Mouse (Mus musculus) CD8-positive naive resting alpha-beta T cell, adult 2 months (primary cell): Measurements from ENCODE around the gene Ndc80.
A peak's percentile ranks its signal among the peaks of the same experiment; 100 is the strongest.
"Not testable (repeated sequence)": the region's sequence is repeated elsewhere in the genome, so short reads cannot be mapped to it uniquely, and the experiment has no call there.

Experiments used
- DNase-seq, 2 experiments: peaks; one replicate each; pipeline ENCODE4 v3.0.0; 2022; ENCODE audit warnings: low read depth in 2 of 2, low spot score in 2 of 2

Gene Ndc80

DNA sequence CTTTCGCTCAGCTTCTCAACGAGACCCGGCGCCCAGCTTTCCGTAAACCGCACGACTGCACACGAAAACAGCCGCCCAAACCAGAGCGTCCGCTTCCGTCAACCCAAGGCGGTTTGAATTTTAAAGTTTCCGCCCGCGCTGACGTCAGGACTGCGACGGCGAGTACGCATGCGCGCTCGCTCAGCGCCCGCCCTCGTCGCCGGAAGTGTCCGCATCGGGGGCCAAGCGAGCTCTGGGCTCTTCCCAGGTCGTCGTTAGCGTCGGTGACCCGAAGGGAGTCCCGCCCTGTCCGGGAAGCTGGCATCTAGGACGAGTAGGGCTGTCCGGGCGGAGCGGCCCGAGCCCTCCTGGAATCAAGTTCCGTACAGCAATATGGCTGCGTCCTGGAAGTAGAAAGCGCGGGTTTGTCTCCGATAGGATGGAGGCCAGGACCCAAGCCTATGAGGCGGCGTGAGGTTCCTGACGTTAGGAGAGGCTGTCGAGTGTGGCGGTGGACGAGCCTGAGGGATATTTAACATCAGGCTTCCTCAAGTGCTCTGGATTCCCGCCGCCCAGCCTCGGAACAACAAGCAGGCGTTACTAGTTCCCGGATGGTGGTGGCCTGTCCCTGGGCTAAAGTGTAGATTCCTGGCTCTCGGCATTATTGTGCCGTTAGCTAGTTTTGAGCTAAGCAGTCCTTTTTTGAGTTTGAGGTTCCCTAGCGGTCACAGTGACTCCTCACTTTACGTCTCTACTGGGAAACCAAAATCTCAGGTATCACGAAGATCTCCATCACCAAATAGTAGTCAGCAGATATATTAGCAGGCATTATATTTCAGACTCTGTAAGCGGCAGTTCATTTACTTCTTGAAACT is at the start of gene Ndc80:
Gene Ndc80 (minus strand): TSS at position 147 of the 854 bp plus-strand sequence.
- DNase-seq: peak; percentile 87 to 88

DNA sequence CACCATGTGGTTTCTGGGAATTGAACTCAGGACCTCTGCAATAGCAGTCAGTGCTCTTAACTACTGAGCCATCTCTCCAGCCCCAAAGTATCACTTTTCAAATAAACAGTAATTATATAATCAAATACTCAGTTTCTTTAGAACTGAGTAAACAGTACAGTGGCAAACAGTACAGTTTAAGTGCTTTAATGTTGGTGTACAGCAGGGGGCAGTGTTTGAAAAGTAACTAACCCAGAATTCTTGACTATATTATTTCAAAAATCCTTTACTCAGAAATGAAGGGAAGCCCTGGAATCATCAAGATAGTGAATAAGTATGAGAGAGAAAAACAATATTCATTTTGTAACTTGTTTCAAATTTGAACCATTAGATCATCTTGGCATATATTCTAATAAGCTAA is 35.0 kb upstream of the Ndc80 start:
- DNase-seq: peak in 1 of 2 experiments; percentile 45

DNA sequence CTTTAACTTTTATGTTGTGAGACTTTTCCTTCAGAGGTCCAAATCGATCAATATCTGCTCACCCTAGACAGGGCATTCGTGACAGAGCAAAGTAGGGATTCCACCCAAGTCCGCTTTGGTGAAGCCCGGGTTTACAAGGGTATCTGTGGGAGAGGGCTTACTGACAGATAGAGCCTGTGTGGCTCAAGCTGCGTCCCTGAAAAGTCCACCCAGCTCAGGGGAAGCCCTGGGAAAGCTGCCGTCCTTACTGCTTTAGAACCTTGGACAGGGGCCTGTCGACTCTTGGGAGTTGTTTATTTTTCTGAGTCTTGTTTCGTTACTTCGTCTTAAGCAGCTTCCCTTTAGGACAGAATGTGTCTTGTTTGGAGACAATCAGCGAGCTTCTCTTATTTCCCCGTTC is 26.2 kb upstream of the Ndc80 start:
- peak in 1 of 2 experiments; percentile 2 for DNase-seq

DNA sequence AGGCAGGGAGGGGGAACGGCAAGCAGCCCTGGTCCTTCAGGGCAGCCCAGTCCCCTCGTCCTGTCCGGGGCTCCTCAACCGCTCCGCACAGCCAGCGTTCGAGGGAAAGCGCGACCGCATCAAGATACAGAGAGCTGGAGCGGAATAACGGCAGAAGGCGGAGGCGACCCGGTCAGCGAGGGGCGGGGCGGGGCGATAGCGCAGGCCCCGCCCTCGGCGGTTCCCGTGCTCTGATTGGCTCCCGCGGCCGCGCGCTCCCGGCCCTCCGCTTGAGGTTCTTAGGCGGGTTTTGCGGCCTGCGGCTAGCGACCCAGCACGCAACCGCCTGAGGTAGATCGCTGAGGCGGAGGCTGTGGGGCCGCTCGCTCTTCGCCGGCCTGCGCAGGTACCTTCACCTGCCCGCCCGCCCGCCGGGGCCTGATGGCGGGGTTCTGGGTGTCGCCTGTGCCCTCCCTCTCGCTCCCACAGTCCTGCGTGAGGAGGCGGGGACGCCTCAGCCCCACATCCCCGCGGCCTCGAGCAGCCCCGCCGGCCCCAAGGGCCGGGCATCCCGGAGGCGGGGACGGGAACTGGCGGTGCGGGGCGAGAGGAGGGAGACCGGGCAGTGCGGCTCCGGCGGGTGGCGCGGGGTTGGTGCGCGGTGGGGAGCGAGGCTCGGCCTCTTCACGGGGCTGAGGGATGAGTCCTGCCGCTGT is 25.2 kb upstream of the Ndc80 start, which contains the start of gene Spdya:
Gene Spdya (plus strand): TSS at position 305 of the 695 bp plus-strand sequence.
- DNase-seq: peak; percentile 31 to 44

DNA sequence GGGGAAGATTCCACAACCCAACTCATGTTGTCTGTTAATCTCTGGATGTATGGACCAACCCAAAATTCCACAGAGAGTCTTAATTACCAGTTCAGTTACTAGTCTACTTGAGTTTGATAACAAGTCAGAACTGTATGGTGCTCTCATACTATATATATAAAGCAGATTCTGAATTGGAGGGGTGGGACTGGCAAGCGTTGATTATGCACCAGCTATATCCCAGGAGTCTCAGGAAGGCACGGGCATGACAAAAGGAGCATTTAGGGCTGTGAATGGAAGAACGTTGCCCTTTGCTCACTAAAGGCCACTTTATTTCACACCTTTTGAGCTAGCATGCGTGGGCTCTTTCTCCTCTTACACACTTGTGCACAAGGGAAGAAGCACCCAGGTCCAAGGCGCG is 24.7 kb upstream of the Ndc80 start:
- DNase-seq: peak in 1 of 2 experiments; percentile 8

DNA sequence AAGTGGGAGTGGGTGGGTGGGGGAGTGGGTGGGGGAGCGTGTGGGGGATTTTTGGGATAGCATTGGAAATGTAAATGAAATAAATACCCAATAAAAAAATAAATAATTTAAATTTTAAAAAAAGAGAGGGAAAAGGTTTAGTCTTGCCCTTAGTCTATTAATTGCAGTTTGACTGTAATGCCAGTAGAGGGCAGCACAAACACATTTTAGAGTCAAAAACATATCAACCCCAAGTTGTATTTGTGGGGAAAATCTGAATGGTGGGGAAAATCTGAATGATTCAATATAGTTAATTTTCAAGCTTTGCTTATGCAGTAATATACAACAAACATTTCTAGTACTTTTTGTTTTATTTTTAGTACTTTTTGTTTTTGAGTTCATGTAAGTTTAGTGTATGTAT is 21.9 kb upstream of the Ndc80 start:
- peak in 1 of 2 experiments; percentile 22 for DNase-seq

DNA sequence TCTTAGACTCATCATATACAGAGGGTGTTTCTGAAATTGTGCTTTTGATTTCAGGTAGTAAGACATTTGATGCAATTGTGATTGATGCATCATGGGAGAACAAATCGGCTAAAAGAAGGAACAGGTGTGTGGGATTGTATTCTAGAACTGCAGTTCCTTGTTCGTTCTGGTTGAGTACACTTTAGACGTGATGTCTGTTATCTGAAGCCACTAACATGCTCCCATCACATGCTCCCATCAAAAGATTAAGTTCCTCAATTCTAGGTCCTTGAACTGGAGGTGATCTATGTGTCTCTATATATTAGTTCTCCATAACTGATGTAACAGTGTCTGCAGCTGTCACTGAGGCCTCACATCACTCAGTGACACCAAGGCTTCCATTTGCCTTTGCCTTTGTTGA is 10.5 kb upstream of the Ndc80 start:
- DNase-seq: no peak

DNA sequence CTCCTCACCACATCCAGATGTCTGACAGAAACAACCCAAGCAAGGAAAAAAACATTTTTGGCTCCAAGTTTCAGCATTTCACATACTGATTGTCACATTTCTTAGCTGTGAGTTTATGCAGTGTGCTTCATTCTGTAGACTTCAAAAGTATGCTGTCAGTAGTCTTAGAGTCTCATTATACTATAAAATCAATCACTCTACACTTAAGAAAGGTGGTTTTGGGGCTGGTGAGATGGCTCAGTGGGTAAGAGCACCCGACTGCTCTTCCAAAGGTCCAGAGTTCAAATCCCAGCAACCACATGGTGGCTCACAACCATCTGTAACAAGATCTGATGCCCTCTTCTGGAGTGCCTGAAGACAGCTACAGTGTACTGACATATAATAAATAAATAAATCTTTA is 8.9 kb upstream of the Ndc80 start:
- DNase-seq: not testable (repeated sequence)

DNA sequence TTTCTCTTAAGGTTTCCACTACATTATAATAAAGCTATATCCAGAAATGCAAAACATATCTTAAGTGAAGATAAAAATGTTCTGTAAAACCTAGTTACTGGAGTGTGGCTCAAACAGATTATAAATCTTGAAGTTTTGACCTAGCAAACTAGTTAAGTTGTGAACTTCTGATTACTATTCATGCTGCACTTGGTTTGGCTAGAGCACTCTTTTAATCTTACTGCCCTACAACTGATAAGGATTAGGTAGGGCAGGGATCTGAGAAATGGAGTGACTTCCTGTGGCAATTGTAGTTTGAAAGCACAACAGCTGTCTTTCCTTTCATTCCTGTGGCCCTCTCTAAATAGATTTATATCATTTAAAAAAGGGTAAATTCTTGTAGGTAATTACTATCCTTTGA is 1.4 kb upstream of the Ndc80 start:
- DNase-seq: no peak

DNA sequence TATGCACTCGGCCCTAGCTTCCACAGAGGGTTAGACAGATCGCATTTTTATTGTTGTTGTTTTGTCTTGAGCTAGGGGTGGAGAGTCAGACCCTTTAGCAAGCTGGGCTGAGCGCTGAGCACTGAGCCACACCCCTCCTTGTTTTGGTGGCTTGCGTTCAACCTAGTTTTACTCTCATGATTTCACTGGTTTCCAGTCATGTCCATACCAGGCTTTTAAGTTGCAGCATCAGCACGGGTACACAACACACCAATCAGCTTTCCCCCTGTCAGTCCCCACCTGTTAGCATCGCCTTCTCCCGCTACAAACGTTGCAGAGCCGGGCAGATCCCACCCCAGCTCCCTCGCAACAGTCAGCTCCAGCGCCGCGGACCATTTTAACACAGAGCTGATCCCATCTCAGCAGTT is 352 bp downstream of the Ndc80 start:
- DNase-seq: no peak

DNA sequence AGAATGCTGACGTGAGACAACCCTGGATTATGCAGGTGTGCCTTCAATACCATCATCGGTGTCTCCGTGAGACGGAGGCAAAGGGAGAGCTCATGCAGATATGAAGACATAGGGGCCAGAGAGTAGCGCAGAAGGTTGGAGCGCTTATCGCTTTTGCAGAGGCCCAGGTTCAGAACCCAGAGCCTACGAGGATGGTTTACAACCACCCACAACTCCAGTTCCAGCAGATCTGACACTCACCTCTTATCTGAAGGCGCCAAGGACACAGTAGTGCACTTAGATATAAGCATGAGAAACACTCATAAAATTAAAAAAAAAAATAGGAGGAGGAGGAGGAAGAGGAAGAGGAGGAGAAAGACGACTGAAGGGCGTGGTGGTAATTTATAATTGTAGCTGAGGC is 16.4 kb downstream of the Ndc80 start:
- DNase-seq: no peak

DNA sequence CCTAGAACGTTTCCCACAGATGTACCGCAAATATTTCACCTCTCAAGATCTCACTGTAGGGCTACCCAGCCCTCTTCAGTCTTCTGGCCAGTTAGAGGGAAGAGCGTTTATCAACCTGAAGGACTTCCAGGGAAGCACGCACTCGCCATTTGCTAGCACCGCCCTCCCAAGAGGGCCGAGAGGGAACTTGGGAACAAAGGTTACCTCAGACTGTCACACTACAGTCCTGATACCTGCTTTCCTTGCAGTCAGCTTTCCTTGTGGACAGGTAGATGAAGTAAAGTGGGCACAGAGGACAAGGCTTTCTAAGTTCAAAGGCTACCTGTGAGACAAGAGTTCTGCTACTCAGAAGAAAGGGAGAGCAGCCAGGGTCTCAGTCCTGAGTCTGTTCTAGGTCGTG is 19.8 kb downstream of the Ndc80 start:
- no peak for DNase-seq

DNA sequence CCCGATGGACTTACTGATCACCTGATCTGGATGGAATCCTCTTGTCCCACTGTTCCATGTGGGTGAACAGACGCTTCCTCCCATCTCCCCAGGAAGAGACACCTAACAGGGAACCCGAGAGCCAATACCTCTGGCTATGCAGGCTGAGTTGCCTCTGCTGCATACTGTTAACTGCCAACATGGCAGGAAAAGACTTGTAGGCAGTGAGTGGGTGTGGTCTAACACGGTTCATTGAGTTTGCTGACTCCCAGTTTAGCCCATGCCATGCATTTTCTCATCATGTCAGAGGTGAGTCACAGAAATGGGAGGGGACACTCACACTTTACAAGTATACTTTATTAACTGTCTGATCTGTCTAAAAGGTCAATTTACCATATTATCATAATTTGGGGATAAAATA is 30.9 kb downstream of the Ndc80 start:
- no peak for DNase-seq

DNA sequence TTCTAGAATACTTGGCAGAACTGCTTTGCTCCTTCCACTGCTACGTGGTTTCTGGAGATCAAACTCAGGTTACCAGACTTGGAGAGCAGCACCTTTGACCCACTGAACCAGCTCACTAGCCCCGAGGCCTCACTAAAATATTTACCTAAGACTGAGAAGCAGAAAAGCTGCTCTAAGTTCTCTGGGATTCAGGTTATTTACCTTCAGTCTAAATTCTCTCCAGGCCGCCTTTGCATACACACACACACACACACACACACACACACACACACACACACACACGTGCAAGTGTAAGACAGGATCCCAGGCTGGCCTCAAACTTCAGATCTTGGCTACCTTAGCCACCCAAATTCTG is 35.3 kb downstream of the Ndc80 start:
- DNase-seq: no peak

DNA sequence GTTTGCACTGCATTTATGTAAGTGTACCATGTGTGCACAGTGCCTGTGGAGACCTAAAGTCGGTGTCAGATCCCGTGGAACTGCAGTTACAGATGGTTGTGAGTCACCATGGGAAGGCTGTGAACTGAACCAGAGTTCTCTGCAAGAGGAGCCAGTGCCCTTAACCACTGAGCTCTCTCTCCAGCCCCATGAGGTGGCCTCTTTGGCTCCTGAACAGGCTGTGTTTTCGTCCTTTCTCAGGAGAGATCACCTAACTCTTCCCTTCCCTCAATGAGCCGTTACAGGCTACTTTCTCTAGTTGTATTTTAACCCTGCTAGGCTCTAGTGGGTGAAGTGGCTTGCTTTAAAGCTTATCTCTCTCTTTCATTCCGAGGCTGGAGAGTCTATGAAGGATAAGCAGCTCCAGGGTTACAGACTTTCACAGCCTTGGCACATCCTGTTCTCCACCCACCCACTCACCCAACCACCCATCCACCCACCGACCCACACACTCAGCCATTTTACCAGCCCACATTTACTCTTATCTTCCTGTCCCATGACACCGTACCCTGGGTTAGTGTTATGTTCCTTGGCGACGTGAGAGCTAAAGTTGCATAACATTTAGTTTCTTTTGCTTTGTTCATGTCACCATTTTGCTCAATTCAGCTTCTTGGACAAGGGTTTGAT is 35.9 kb downstream of the Ndc80 start:
- DNase-seq: peak; percentile 63 to 65

DNA sequence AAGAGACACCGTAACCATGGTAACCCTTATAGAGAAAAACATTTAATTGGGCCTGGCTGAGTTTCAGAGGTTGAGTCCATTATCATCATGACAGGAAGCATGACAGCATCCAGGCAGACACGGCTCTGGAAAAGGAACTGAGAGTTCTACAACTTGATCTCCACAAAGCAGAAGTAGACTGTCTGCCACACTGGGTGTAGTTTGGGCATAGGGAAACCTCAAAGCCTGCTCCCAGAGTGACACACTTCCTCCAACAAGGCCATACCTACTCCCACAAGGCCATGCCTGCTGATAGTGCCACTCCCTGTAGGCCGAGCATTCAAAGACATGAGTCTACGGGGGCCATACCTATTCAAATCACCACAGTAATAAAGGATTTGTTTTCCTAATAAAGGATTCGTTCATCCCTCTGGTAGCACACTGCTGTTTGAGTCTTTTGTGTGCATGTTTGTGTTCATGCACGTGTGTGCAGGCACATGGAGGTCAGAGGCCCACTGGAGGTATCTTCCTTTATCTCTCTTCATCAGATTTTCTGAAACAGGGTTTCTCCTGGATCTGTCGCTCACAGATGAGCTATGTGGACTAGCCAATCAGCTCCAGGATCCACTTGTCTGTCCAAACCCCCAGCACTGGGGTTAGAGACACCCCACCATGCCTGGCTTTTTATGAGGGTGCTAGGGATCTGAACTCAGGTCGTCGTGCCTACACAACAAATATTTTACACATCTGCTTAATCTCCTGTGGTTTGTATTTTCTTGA is 36.8 kb downstream of the Ndc80 start:
- no peak for DNase-seq

DNA sequence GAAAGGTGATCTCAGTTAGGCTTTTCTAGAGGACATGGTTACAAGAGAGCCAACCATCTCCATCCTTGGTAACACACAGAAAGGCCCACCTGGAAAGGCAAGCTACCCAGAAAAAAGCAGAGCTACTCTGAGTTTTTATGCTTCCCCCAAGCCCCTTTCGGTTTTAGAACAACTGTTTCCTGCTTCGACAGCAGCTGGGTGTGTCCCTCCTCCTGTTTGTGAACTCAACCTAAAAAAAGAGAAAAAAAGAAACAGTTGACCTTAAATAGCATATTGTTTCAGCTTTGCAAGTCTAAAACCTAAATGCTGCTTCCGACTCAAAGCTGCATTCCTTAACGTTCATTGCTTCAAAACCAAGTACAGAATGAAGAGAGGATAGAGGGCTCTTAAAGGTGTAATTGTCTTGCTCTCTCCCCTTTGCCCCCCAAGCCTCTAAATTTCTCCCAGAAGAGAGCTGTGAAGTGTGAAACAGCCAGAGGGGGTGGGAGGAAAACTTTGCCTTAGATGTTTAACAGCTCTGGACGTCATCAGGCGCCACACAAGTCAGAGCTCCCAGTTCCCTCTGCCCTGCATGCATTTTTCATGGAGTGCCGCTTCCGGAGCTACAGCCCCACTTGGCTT is 40.3 kb downstream of the Ndc80 start:
- DNase-seq: peak; percentile 56 to 65

DNA sequence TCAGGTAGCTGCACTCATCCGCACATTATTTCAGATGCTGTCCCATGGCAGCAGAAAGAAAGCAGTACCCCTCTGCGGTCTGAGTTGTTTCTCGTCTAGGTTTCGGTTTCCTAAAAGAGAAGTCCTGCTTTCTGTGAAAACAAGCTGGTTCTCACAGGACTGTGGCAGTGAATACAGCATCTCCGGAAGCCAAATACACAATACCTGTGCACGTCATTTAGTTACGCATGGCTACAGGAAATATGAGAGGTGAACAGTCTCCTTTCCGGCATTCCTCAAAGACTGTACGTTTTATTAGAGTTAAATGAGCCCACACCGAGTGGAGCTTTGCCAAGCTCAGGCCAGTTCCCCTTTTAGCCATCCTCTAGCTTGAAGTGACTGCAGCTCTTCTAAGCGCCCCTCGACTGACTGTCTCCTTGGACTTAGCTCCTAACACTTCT is 40.8 kb downstream of the Ndc80 start:
- DNase-seq: peak; percentile 67 to 74

DNA sequence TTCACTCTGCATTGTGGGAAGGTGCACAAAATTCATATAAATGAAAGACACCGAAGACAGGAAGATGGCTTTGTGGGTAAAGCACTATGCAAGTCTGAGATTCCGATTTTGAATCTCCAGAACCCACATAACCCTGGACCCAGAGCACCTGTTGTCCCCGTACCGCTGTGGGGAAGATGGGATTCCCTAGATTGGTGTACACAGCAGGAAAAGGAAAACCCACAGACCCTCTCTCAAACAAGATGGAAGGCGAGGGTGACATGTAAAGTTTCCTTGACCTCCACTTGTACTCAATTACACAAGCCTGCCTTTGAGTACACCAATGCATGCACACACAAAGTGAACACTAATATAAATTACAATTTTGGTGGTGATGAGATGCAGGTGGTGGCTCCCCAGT is 41.9 kb downstream of the Ndc80 start:
- no peak for DNase-seq

DNA sequence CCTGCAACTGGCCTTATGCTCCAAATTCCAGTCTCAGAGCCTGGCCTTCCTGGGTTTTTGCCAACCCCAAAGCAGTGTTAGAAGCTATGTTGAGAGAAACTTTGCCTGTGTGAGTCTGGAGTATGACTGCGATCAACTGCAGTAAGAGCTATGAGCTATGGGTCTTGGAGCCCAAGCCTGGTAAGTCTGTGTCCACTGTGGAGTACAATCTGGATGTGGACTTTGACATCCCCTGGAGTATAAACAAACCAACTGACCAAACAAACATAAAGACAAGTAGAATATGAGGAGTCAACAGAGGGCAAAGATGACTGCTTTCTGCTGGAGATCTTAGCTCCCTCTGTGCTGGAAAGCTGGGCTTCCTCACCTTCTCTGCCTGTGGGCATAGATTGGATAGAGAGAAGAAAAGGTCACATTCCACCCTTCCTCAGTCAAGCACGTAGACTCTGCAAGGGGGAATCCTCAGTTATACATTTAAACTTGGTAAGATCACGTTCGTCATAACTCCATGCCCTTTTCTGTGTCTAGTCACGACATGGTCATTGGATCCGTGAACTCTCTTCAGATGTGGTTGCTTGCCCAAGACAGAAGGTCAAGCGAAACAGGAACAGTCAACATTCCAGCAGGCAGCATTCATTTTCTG is 43.1 kb downstream of the Ndc80 start:
- no peak for DNase-seq
